8 mouse cellular contexts compared by ENCODE assay signal in the genomic region with DNA sequence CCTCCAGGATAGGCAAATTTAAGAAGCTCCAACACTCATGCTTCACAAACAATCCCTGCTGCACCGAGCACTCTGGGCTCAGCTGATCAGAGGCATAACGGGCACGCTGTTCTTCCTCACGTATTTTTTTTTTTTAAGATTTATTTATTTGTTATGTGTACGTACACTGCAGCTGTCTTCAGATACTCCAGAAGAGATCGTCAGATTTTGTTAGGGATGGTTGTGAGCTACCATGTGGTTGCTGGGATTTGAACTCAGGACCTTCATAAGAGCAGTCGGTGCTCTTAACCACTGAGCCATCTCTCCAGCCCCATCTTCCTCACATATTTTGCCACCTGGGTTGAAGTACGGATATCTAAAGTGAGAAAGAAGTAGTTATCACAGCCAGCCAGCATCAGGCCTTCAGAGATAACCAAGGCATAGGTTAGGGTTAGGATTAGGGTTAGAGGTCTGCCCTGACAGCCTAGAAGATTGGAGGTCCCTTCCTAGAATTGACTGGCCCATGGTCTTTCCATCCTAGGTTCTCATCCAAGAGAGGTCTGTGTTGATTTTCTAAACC. TPM values are rescaled to one million over a fixed set of nuclear protein-coding genes. Genes with fewer than 3 reads are reported as not detected.
DNase-seq lines count a peak whose midpoint lies in the region; ATAC-seq lines count a peak whose summit lies in the region.

A gene (minus strand): TSS at position 51 of the 559 bp plus-strand sequence.

- H3K4me1 ChIP-seq in erythroblast, embryonic 14.5 days (ENCODE audit: control insufficient read depth): peaks cover 44% of the 10 kb centered on the region
- peaks cover 55% of the 10 kb centered on the region for H3K4me1 ChIP-seq in megakaryocyte, embryonic 14.5 days
- H3K4me1 ChIP-seq in limb, embryonic 10.5 days: peaks cover 59% of the 10 kb centered on the region
- H3K4me1 ChIP-seq in stomach, embryonic 14.5 days (ENCODE audit: control insufficient read depth, insufficient read depth, low read length): peaks cover 20% of the 10 kb centered on the region

- WGBS in limb, embryonic 10.5 days: 90% methylated on average over 8 of the region's 8 CpGs
- WGBS in stomach, embryonic 14.5 days: 86% methylated on average over 8 of the region's 8 CpGs

- no peak for DNase-seq in limb, embryonic 10.5 days (ENCODE audit: low spot score)
- DNase-seq in gastrocnemius, postnatal 4 days (ENCODE audit: low spot score in 2 of 2): no peak
- no peak for DNase-seq in thymus, postnatal 10 days (ENCODE audit: low spot score in 2 of 2)

- H3K36me3 ChIP-seq in erythroblast, embryonic 14.5 days (ENCODE audit: control insufficient read depth): peaks cover 17% of the 10 kb centered on the region
- H3K36me3 ChIP-seq in megakaryocyte, embryonic 14.5 days (replicated peaks; ENCODE audit: low read length): peaks cover 30% of the 10 kb centered on the region
- H3K36me3 ChIP-seq in limb, embryonic 10.5 days: peaks cover 21% of the 10 kb centered on the region
- H3K36me3 ChIP-seq in stomach, embryonic 14.5 days (ENCODE audit: control insufficient read depth, insufficient read depth, low read length): peaks cover 14% of the 10 kb centered on the region; the same call in 1 of the 2 replicates

- no peaks in the 10 kb centered on the region for H3K9me3 ChIP-seq in erythroblast, embryonic 14.5 days (ENCODE audit: control insufficient read depth, low read length)
- no peaks in the 10 kb centered on the region for H3K9me3 ChIP-seq in megakaryocyte, embryonic 14.5 days
- H3K9me3 ChIP-seq in limb, embryonic 10.5 days (replicated peaks): no peaks in the 10 kb centered on the region
- H3K9me3 ChIP-seq in stomach, embryonic 14.5 days (ENCODE audit: control insufficient read depth, low read depth, low read length): no peaks in the 10 kb centered on the region

- peak within 1 kb of the TSS; percentile 66 for H3K4me2 ChIP-seq in stomach, embryonic 14.5 days (replicated peaks; ENCODE audit: low read depth, low read length)

- ATAC-seq in erythroblast, adult 5-6 weeks (replicated peaks; ENCODE audit: low FRiP score, poor library complexity, severe bottlenecking): no peak
- no peak for ATAC-seq in megakaryocyte, adult 5-6 weeks (ENCODE audit: poor library complexity, severe bottlenecking)
- ATAC-seq in stomach, embryonic 14.5 days (ENCODE audit: insufficient number of reproducible peaks, insufficient read depth, low FRiP score, low read depth): no peak

- peak within 1 kb of the TSS; percentile 18; the same call in 1 of the 2 replicates for H3K9ac ChIP-seq in stomach, embryonic 14.5 days (replicated peaks; ENCODE audit: low read depth, low read length)

- peak within 1 kb of the TSS; percentile 61; the same call in 1 of the 2 replicates for H3K27ac ChIP-seq in limb, embryonic 10.5 days
- H3K27ac ChIP-seq in stomach, embryonic 14.5 days (ENCODE audit: low read length): no peak within 1 kb of the TSS

- peak within 1 kb of the TSS; percentile 61 for H3K4me3 ChIP-seq in erythroblast, embryonic 14.5 days (replicated peaks)
- H3K4me3 ChIP-seq in megakaryocyte, embryonic 14.5 days (replicated peaks): peak within 1 kb of the TSS; percentile 89
- H3K4me3 ChIP-seq in limb, embryonic 10.5 days: peak within 1 kb of the TSS; percentile 50
- peak within 1 kb of the TSS; percentile 29; the same call in 1 of the 2 replicates for H3K4me3 ChIP-seq in stomach, embryonic 14.5 days (ENCODE audit: low read depth, low read length)

- peaks cover 10% of the 10 kb centered on the region; the same call in 1 of the 2 replicates for H3K27me3 ChIP-seq in erythroblast, embryonic 14.5 days (ENCODE audit: control insufficient read depth)
- peaks cover 18% of the 10 kb centered on the region for H3K27me3 ChIP-seq in megakaryocyte, embryonic 14.5 days (replicated peaks)
- H3K27me3 ChIP-seq in limb, embryonic 10.5 days (ENCODE audit: low read depth, poor library complexity, severe bottlenecking): no peaks in the 10 kb centered on the region
- no peaks in the 10 kb centered on the region for H3K27me3 ChIP-seq in stomach, embryonic 14.5 days (ENCODE audit: control insufficient read depth, insufficient read depth, low read length)

RNA-seq across cellular contexts. Expression of the gene that starts here (rescaled TPM):
- 0.09 TPM in 1 of 2 replicates, not detected in the other for polyA plus RNA-seq in erythroblast, embryonic 14.5 days (2012)
- total RNA-seq in erythroblast, adult 5-6 weeks (2015; ENCODE audit: low replicate concordance): not detected in 2 replicates
- total RNA-seq in erythroblast, adult 5-6 weeks (2017; ENCODE audit: low replicate concordance): not detected in 2 replicates
- polyA plus RNA-seq in megakaryocyte, embryonic 14.5 days (2012; ENCODE audit: insufficient read depth, low replicate concordance): not detected in 2 replicates
- total RNA-seq in megakaryocyte, adult 5-6 weeks (2015): 0.42 and 0.57 TPM in 2 replicates
- total RNA-seq in megakaryocyte, adult 5-6 weeks (2017): 0.95 and 1.1 TPM in 2 replicates
- polyA plus RNA-seq in limb, embryonic 10.5 days (2016; fragmentation: Nextera tagmentation; extraction: Ambion mirVana): 2.4 and 3.8 TPM in 2 replicates
- 3.0 and 3.2 TPM in 2 replicates for polyA plus RNA-seq in stomach, embryonic 14.5 days (2014; fragmentation: Nextera tagmentation; extraction: Ambion mirVana)
- total RNA-seq in gastrocnemius, postnatal 4 days (2021): under 1 TPM; 0.52 to 0.64 TPM

Comparison
In these comparisons a context has a peak if more than half of its experiments do, and no peak if none do; other contexts are left out.
1. H3K4me3 ChIP-seq: peak in every context shown above with its lines; median percentile 89 in megakaryocyte, embryonic 14.5 days; 61 in erythroblast, embryonic 14.5 days; 50 in limb, embryonic 10.5 days; 29 in stomach, embryonic 14.5 days.